Mouse (Mus musculus): ENCODE results near the gene Rngtt. TPM values are rescaled to one million over a fixed set of nuclear protein-coding genes. Genes with fewer than 3 reads are reported as not detected.
"Not testable (repeated sequence)": the region's sequence is repeated elsewhere in the genome, so short reads cannot be mapped to it uniquely, and the experiment has no call there.

The Rngtt gene
- polyA plus RNA-seq, 1 experiment from 2014 or later, result 29.4 TPM

- no peaks in the 10 kb centered on the region for H3K27me3 ChIP-seq
- no peak overlapping the region for H3K9ac ChIP-seq
- no peak overlapping the region for H3K4me3 ChIP-seq
- H3K27ac ChIP-seq, result no peak overlapping the region
- H3K4me1 ChIP-seq (replicated peaks), result no peaks in the 10 kb centered on the region
- no peaks in the 10 kb centered on the region for H3K9me3 ChIP-seq
- H3K4me2 ChIP-seq, result no peak overlapping the region
- ATAC-seq (ENCODE audit: low FRiP score), result no peak
- 87% methylated on average over 12 of the region's 12 CpGs for WGBS
- H3K36me3 ChIP-seq, result no peaks in the 10 kb centered on the region
These were observed 20.9 kb upstream of the Rngtt start for GRCm38 (mm10) chr4:33289106-33289650.

GRCm38 (mm10) chr4:33290002-33290401 is 20.1 kb upstream of the Rngtt start, which contains the start of gene Pnrc1:
Gene Pnrc1 (minus strand): TSS chr4:33290163.
- Histone ChIP-seq H3K36me3 (no peaks in the 10 kb centered on the region), H3K9ac (no peak within 1 kb of the TSS), H3K9me3 (no peaks in the 10 kb centered on the region), H3K4me1 (replicated peaks) (no peaks in the 10 kb centered on the region), H3K27me3 (no peaks in the 10 kb centered on the region), H3K4me2 (no peak within 1 kb of the TSS), H3K4me3 (no peak within 1 kb of the TSS), H3K27ac (no peak within 1 kb of the TSS)
- 65% methylated on average over 3 of the region's 3 CpGs for WGBS
- ATAC-seq (ENCODE audit: low FRiP score), result no peak

DNA sequence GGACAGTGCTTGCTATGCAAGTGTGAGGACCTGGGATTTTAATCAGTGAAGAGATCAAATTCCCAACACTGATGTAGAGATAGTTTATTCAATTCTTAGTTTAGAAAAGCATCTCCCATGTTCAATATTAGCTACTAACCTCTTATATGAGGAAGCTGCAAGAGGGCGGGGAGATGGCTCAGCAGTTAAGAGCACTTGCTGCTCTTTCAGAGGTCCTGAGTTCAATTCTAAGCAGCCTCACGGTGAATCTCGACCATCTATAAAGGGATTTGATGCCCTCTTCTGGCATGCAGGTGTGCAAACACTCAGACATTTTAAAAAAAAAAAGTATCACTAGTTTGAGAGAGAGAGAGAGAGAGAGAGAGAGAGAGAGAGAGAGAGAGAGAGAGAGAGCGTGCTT is 19.2 kb upstream of the Rngtt start:
- Histone ChIP-seq H3K27ac (no peak overlapping the region), H3K4me3 (no peak overlapping the region), H3K36me3 (no peaks in the 10 kb centered on the region), H3K4me1 (replicated peaks) (no peaks in the 10 kb centered on the region), H3K9ac (no peak overlapping the region), H3K9me3 (no peaks in the 10 kb centered on the region), H3K4me2 (no peak overlapping the region), H3K27me3 (no peaks in the 10 kb centered on the region)
- no peak for ATAC-seq (ENCODE audit: low FRiP score)
- WGBS, result 69% methylated on average over 4 of the region's 4 CpGs

GRCm38 (mm10) chr4:33292409-33293370 is 17.4 kb upstream of the Rngtt start:
- Histone ChIP-seq H3K27me3 (no peaks in the 10 kb centered on the region), H3K9ac (no peak overlapping the region), H3K36me3 (no peaks in the 10 kb centered on the region), H3K4me2 (no peak overlapping the region), H3K9me3 (no peaks in the 10 kb centered on the region), H3K4me1 (replicated peaks) (no peaks in the 10 kb centered on the region), H3K27ac (no peak overlapping the region), H3K4me3 (no peak overlapping the region)
- WGBS, result 27% methylated on average over 16 of the region's 16 CpGs
- ATAC-seq (ENCODE audit: low FRiP score), result no peak

DNA sequence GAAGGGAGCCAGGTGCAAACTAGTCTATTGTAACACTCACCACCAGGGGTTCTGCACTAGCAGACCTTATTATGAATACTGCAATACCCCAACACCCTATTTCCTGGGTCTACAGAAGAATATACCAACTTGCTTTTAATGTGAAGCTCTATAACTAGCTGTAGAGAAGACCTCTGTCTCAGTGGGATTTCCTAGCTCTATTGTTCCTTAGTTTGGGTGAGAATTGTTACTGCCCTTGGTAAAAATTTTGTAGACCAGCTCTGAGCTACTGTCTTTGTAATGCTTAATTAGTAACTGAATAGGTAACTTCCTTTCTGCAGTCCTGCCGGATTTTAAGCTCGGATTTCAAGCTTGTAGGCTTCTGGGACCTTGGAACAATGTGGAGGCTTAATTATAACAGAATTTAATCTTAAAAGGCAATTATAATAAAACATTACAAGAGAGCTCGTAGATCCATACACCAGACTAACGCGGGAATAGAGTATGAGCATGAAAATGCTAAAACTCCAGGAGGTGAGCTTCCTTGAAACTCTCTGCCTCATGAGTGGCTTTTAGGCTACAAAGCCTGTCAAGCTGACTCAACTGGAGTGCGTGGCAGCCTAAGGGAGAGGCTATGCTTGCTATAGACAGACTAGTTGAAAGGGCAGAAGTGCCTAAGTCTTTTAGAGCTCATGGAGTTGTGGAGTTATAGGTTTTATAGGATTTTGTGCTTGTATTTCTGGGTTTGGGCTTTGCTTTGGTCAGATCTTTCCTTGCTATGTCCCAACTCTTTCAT is 9.0 kb upstream of the Rngtt start:
- H3K27ac ChIP-seq; ATAC-seq (ENCODE audit: low FRiP score); H3K4me3 ChIP-seq; H3K27me3 ChIP-seq; H3K9ac ChIP-seq; H3K4me1 ChIP-seq (replicated peaks); H3K9me3 ChIP-seq; H3K36me3 ChIP-seq; H3K4me2 ChIP-seq: not testable (repeated sequence)
- 82% methylated on average over 6 of the region's 6 CpGs for WGBS

DNA sequence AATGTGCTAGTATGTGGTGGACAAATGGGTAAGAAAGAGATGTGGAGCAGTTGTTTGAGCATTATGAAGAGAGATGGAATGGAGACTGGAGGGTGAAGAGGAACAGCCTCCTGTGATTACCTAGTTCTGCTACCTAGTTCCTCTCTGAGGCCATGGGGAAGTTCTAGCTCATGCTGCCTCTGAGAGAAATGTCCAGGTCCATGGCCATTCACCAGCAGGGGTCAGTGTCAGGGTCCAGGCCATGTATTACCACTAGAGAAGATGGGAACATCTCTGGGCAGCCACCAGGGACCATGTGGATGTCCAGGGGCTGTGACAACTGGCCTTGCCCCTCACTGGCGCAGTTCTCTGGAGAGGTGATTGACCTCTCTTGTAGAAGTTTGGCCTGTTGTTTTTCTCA is 7.1 kb upstream of the Rngtt start:
- Histone ChIP-seq H3K9ac (no peak overlapping the region), H3K27ac (no peak overlapping the region), H3K4me2 (no peak overlapping the region), H3K36me3 (no peaks in the 10 kb centered on the region), H3K27me3 (no peaks in the 10 kb centered on the region), H3K4me3 (no peak overlapping the region), H3K4me1 (replicated peaks) (no peaks in the 10 kb centered on the region), H3K9me3 (0 out of 2 replicates have a peak, but pooled peaks cover 3% of the 10 kb centered on the region)
- ATAC-seq (ENCODE audit: low FRiP score), result no peak
- 89% methylated on average over 1 of the region's 1 CpGs for WGBS

DNA sequence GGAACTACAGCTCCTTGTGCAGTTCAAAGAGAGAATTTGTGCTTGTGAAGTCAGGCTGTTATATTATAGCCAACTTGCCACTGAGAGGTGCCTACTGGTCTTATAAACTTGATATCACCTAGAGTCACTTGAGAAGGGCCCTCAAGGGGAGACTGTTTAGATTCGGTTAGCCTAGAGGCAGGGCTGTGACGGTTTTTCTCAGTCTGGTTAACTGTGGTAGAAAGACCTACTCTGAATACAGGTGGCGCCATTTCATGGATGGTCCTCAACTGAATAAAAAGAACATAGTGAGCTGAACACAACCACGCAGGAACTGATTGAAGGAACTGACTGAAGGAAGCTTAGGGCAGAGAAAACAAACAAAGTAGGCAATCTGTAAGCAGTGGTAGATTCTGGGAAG is 3.0 kb upstream of the Rngtt start:
- no peak overlapping the region for H3K4me2 ChIP-seq
- H3K9me3 ChIP-seq, result 0 out of 2 replicates have a peak, but pooled peaks cover 3% of the 10 kb centered on the region
- peaks cover 15% of the 10 kb centered on the region for H3K4me1 ChIP-seq (replicated peaks)
- no peak overlapping the region for H3K4me3 ChIP-seq
- no peaks in the 10 kb centered on the region for H3K36me3 ChIP-seq
- H3K27me3 ChIP-seq, result no peaks in the 10 kb centered on the region
- H3K9ac ChIP-seq, result no peak overlapping the region
- WGBS, result 76% methylated on average over 4 of the region's 4 CpGs
- no peak for ATAC-seq (ENCODE audit: low FRiP score)
- no peak overlapping the region for H3K27ac ChIP-seq

DNA sequence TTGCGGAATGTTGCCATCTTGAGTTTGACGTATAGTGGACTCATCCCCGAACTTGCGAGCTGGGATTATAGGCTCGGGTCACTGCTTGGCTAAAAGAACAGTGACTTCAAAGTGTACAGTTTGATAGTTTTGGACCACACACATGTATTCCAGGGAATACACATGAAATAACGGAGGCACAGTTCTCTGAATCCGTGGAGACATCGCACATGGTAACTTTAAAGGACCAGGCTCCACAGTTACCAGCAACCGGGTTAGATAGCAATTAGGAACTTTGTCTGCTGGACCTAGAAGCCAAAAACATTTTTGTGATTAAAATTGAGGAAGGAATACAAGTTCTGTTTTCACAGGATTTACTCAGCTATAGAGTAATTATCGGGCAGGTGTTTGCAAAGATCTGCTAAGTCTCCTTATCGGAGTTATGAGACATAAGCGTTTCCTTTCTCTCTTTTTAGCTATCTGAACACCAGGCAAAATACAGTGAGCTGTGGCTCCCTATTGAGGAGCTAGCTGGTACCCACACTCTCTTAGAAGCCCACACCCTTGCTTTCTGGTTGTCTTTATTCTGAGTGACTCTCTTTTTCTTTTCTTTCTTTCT is 828 bp downstream of the Rngtt start:
- peak overlapping the region; percentile 73 for H3K4me2 ChIP-seq
- no peaks in the 10 kb centered on the region for H3K36me3 ChIP-seq
- no peaks in the 10 kb centered on the region for H3K27me3 ChIP-seq
- WGBS, result 22% methylated on average over 12 of the region's 12 CpGs
- peak overlapping the region; percentile 83 for H3K4me3 ChIP-seq
- no peak overlapping the region for H3K27ac ChIP-seq
- ATAC-seq (ENCODE audit: low FRiP score), result no peak
- H3K9me3 ChIP-seq, result no peaks in the 10 kb centered on the region
- H3K4me1 ChIP-seq (replicated peaks), result peaks cover 20% of the 10 kb centered on the region
- H3K9ac ChIP-seq, result peak overlapping the region; percentile 85

- not testable (repeated sequence) for H3K9me3 ChIP-seq; H3K4me3 ChIP-seq; H3K27me3 ChIP-seq; ATAC-seq (ENCODE audit: low FRiP score); H3K9ac ChIP-seq; H3K4me2 ChIP-seq; H3K36me3 ChIP-seq; H3K27ac ChIP-seq
- peaks cover 20% of the 10 kb centered on the region for H3K4me1 ChIP-seq (replicated peaks)
- WGBS, result over 99% methylated on average over 7 of the region's 8 CpGs
These were observed 4.0 kb downstream of the Rngtt start for GRCm38 (mm10) chr4:33314150-33314549.

GRCm38 (mm10) chr4:33315840-33316239 is 5.7 kb downstream of the Rngtt start:
- ATAC-seq (ENCODE audit: low FRiP score), result no peak
- H3K27ac ChIP-seq, result no peak overlapping the region
- no peaks in the 10 kb centered on the region for H3K27me3 ChIP-seq
- H3K4me1 ChIP-seq (replicated peaks), result peaks cover 17% of the 10 kb centered on the region
- WGBS, result 89% methylated on average over 5 of the region's 5 CpGs
- H3K36me3 ChIP-seq, result peaks cover 4% of the 10 kb centered on the region
- no peak overlapping the region for H3K4me2 ChIP-seq
- H3K9me3 ChIP-seq, result no peaks in the 10 kb centered on the region
- no peak overlapping the region for H3K9ac ChIP-seq
- no peak overlapping the region for H3K4me3 ChIP-seq

DNA sequence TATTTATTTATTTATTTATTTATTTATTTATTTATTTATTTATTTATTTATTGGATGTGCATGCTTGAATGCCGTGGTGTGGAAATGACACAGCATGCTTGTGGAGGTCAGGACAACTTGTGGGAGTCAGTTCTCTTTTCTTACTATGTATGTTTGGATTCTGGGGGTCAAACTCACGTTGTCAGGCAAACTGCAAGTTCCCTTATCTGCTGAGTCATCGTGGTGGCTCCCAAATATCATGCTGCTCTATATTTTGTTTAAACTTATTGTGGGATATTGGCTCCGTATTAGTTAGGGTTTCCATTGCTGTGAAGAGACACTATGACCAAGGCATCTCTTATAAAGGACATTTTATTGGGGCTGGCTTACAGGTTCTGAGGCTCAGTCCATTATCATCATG is 21.0 kb downstream of the Rngtt start:
- H3K4me1 ChIP-seq (replicated peaks), result no peaks in the 10 kb centered on the region
- no peaks in the 10 kb centered on the region for H3K9me3 ChIP-seq
- H3K36me3 ChIP-seq, result peaks cover 70% of the 10 kb centered on the region
- no peak overlapping the region for H3K4me2 ChIP-seq
- ATAC-seq (ENCODE audit: low FRiP score), result no peak
- no peak overlapping the region for H3K4me3 ChIP-seq
- no peak overlapping the region for H3K9ac ChIP-seq
- WGBS, result 92% methylated on average over 4 of the region's 4 CpGs
- no peaks in the 10 kb centered on the region for H3K27me3 ChIP-seq
- no peak overlapping the region for H3K27ac ChIP-seq

DNA sequence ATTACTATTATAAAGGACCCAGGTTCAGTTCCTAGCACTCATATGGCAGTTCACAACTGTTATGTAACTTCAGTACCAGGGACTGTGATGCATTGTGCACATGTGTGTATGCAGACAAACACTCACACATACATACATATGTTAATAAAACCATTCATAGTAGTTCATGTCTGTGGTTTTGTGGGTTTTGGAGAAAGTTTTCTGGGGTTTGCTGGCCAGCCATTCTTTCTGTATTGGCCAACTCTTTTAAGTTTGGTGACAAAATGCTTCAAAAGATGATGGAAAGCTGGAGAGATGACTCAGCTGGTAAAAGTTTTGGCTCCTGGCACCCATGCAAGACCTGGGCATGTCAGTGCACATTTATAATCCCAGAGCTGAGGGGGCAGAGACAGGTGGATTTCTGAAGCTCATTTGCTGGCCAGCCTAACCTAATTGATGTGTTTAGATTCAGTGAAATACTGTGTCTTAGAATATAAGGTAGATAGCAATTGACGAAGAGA is 22.9 kb downstream of the Rngtt start:
- no peak overlapping the region for H3K9ac ChIP-seq
- no peak for ATAC-seq (ENCODE audit: low FRiP score)

More for the DNA sequence above, 22.9 kb downstream of the Rngtt start:
- Histone ChIP-seq H3K9me3 (no peaks in the 10 kb centered on the region), H3K36me3 (peaks cover 67% of the 10 kb centered on the region), H3K4me1 (replicated peaks) (no peaks in the 10 kb centered on the region), H3K4me2 (no peak overlapping the region), H3K4me3 (no peak overlapping the region), H3K27ac (no peak overlapping the region), H3K27me3 (no peaks in the 10 kb centered on the region)
- WGBS, result 96% methylated on average over 1 of the region's 1 CpGs
